Mouse (Mus musculus) cerebellum, adult (tissue): ENCODE results near the gene Mup15.
"Not testable (repeated sequence)": the region's sequence is repeated elsewhere in the genome, so short reads cannot be mapped to it uniquely, and the experiment has no call there.

ENCODE experiments used
- ATAC-seq: cut with Nextera tagmentation; 2 replicates; pipeline ENCODE4 v1.9.2; 2017; ENCODE audit warnings: mild to moderate bottlenecking, moderate library complexity, mixed read lengths; ENCODE audit not compliant: insufficient number of reproducible peaks, low FRiP score, low TSS enrichment

The Mup15 gene

DNA sequence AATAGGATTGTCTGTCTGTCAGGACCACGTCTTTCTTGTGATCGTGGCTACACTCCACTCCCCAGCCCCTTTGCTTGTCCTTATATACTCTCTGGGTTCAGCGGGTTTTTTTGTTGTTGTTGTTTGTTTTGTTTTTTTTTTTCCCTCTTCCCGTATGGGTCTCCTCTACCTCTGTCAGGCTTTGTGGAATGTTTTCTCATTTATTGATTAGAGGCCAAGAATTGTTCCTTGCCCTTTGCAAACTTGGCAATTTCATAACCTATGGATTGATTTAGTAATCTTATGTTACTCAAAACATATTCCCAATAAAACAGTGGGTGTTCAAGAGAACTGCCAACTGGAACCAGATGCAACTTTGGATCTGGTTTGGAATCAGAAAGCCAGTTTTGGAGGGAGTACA lies at the start of gene Mup15:
Gene Mup15 (minus strand): TSS at position 101 of the 400 bp plus-strand sequence.
- not testable (repeated sequence) for ATAC-seq
